Mouse (Mus musculus): ENCODE results near the gene Wnt7a. TPM values are rescaled to one million over a fixed set of nuclear protein-coding genes. Genes with fewer than 3 reads are reported as not detected.
A peak's percentile ranks its signal among the peaks of the same experiment; 100 is the strongest.

Wnt7a gene
- polyA plus RNA-seq, 1 experiment: 0.03 TPM

DNA sequence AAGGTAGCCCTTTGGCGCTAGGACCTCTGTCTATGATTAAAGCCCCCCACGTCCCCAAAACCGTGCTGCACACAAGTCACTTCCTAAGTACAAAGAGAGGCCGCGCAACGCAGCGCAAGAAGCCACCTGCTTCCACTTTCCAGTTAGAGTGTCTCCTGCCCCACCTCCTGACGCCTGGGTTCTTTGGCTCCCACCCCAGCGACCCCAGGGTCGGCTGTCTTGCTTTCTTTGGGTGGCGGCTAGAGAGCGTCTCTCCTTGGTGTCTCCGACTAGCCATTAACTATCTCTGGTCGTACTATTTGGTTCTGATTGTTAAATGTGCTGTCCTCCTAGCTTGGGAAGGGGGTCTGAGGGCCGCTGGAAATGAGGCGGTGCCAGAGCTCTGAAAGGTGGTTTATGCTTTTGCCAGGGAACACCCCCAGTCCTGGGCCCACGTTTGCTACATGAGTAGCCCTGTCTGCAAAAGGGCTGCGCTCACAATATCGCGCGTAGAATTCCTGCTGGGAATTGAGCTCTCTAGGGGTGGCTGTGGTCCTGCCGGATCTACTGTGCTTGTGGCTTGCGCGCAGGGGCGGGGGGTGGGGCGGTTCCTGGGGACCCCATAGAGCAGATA lies 889 bp downstream of the Wnt7a start:
- TF ChIP-seq POLR2A (IDR thresholded peaks at IDR 0.05; ENCODE audit: low read depth, low read length) (no peak), CTCF (conservative IDR thresholded peaks at IDR 0.05; ENCODE audit: insufficient read depth, insufficient read length, low read depth, low read length) (no peak)
- H3K4me3 ChIP-seq (ENCODE audit: insufficient read depth, low read depth, low read length): no peak overlapping the region
- no peaks in the 10 kb centered on the region for H3K36me3 ChIP-seq (ENCODE audit: control insufficient read depth, insufficient read depth, low read length)
- DNase-seq: no peak
- no peaks in the 10 kb centered on the region for H3K27me3 ChIP-seq (replicated peaks; ENCODE audit: control insufficient read depth, insufficient read depth, low read length)
- H3K27ac ChIP-seq (ENCODE audit: insufficient read depth, low read depth, low read length): no peak overlapping the region
- H3K4me1 ChIP-seq (ENCODE audit: control insufficient read depth, insufficient read depth, low read length): no peaks in the 10 kb centered on the region
- WGBS: 1% methylated on average over 26 of the region's 26 CpGs

DNA sequence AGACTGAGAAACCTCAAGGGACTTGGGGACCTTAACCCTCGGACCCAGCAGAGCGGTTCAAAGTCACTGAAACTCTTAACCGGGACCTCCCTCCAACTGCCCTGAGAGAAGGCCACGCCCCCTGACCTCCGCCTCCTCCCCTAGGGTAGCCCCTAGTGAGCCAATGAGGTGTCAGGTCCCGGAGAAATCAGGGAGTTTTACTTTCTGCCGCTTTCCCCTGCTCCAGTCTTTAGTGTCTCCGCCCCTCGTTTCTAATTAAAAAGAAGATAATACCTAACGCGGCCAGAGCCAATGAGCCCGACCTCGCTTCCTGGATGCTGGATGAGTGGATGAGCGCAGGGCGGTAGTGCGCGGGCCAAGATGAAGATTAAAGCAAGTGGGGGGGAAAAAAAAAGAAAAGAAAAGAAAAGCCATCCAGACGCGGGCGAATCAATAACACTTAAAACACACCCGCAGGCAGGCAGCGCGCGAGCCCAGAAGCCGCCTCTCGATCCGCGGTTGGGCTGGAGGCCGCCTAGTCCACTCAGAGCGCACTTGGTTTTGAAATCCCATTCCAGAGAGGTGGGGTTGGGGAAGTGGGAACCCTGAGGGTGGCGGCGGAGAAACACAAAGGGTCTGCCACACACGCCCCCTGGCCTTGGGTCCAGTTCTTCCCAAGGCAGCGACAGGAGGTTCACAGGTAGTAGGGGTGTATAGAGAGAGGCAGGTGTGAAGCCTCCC lies 1.6 kb downstream of the Wnt7a start:
- 2% methylated on average over 34 of the region's 34 CpGs for WGBS
- Histone ChIP-seq H3K36me3 (ENCODE audit: control insufficient read depth, insufficient read depth, low read length) (no peaks in the 10 kb centered on the region), H3K4me1 (ENCODE audit: control insufficient read depth, insufficient read depth, low read length) (no peaks in the 10 kb centered on the region), H3K27ac (ENCODE audit: insufficient read depth, low read depth, low read length) (no peak overlapping the region), H3K4me3 (ENCODE audit: insufficient read depth, low read depth, low read length) (no peak overlapping the region), H3K27me3 (replicated peaks; ENCODE audit: control insufficient read depth, insufficient read depth, low read length) (no peaks in the 10 kb centered on the region)
- TF ChIP-seq CTCF (conservative IDR thresholded peaks at IDR 0.05; ENCODE audit: insufficient read depth, insufficient read length, low read depth, low read length): no peak
- no peak for TF ChIP-seq POLR2A (IDR thresholded peaks at IDR 0.05; ENCODE audit: low read depth, low read length)
- peak; percentile 53 for DNase-seq

DNA sequence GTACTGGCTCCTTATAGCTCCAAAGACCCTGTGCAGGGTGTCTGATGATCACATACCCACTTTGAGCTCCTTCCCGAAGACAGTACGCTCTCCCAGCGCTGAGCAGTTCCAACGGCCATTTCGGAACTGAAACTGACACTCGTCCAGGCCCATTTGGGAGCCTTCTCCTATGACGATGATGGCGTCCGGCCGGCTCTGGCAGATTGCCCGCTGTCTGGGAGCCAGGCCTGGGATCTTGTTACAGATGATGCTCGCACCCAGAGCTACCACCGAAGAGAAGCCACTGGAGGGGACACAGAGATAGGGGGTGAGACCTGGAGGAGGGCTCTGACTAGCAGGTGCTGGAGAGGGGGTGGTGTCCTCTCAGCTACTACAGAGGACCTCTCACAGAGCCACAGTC lies 2.5 kb downstream of the Wnt7a start:
- TF ChIP-seq POLR2A (IDR thresholded peaks at IDR 0.05; ENCODE audit: low read depth, low read length) (no peak), CTCF (conservative IDR thresholded peaks at IDR 0.05; ENCODE audit: insufficient read depth, insufficient read length, low read depth, low read length) (no peak)
- no peak overlapping the region for H3K4me3 ChIP-seq (ENCODE audit: insufficient read depth, low read depth, low read length)
- peak; percentile 2 for DNase-seq
- no peaks in the 10 kb centered on the region for H3K27me3 ChIP-seq (replicated peaks; ENCODE audit: control insufficient read depth, insufficient read depth, low read length)
- no peaks in the 10 kb centered on the region for H3K4me1 ChIP-seq (ENCODE audit: control insufficient read depth, insufficient read depth, low read length)
- H3K36me3 ChIP-seq (ENCODE audit: control insufficient read depth, insufficient read depth, low read length): no peaks in the 10 kb centered on the region
- no peak overlapping the region for H3K27ac ChIP-seq (ENCODE audit: insufficient read depth, low read depth, low read length)
- WGBS: 64% methylated on average over 13 of the region's 13 CpGs

DNA sequence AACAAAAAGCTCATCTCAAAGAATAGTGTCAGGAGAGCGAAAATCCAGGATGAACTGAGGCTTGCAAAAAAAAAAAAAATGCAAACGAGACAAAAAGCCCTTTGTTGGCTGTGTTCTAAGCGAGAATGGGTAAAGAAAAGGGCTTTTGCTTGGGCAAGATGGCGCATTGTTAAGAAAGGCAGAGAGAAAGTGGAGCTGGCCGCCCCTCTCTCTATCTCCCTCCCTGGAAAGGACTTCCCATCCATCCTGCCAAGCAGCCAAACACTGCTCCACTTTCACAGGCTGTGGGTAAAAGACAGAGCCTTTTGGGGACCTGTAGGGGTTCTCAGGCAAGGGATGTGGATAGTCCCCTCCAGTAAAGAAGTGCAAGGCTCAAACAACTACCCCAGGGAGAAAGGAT lies 9.6 kb downstream of the Wnt7a start:
- no peaks in the 10 kb centered on the region for H3K36me3 ChIP-seq (ENCODE audit: control insufficient read depth, insufficient read depth, low read length)
- H3K4me1 ChIP-seq (ENCODE audit: control insufficient read depth, insufficient read depth, low read length): no peaks in the 10 kb centered on the region
- TF ChIP-seq CTCF (conservative IDR thresholded peaks at IDR 0.05; ENCODE audit: insufficient read depth, insufficient read length, low read depth, low read length) (no peak), POLR2A (IDR thresholded peaks at IDR 0.05; ENCODE audit: low read depth, low read length) (no peak)
- no peak overlapping the region for H3K27ac ChIP-seq (ENCODE audit: insufficient read depth, low read depth, low read length)
- DNase-seq: no peak
- H3K27me3 ChIP-seq (replicated peaks; ENCODE audit: control insufficient read depth, insufficient read depth, low read length): no peaks in the 10 kb centered on the region; the same call in 1 of the 2 replicates
- WGBS: 71% methylated on average over 5 of the region's 5 CpGs
- H3K4me3 ChIP-seq (ENCODE audit: insufficient read depth, low read depth, low read length): no peak overlapping the region

DNA sequence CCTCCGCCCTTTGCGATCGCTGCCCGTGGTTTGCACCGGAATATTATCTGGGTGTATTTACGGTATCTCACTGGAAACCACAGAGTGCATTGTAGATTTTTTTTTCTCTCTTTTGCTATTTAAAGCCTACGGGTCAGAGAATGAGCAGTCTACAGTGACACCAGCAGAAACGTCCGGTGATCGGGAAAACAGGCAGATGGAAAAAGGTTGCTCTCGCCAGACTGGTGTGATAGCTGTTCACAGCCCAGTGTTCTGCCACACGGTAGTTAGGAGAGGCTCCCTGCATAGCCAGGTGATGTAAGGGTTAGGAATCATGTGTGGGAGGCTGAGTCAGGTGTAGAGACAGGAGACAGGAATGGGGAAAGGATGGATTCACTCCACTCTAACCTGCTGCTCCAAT lies 10.6 kb downstream of the Wnt7a start:
- WGBS: 33% methylated on average over 12 of the region's 12 CpGs
- TF ChIP-seq POLR2A (IDR thresholded peaks at IDR 0.05; ENCODE audit: low read depth, low read length) (no peak), CTCF (conservative IDR thresholded peaks at IDR 0.05; ENCODE audit: insufficient read depth, insufficient read length, low read depth, low read length) (no peak)

DNA sequence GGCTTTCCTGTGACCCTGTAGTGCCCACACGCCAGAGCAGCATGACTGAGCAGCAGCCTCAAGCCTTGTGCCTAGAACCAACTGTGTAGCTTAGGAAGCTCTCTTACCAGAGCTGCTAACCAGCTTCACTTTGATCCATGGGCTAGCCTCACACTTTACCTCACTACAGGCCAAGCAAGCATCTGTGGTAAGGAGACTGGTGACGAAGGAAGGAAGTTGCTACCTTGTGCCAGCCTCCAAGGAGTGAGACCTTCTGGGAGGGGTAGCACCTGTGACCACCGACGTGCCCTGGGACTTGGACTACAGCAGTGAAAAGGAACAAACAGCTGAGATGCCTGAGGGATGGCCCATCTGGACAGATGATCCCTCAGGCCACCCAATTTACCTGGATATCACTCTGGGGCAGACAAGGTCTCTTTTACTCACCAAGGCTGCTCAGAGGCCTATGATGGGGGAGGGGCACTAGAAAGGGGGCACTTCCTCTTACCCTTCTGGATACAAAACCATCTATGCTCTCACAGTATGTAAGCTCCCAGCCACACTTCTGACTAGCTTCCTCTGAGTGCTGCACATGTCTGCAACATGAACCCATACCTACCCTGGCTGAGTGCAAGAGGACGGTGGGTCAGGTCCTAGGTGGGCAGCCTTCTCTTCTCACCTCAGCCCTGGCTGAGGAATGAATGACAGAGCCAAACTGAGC lies 18.5 kb downstream of the Wnt7a start:
- DNase-seq: no peak
- H3K36me3 ChIP-seq (ENCODE audit: control insufficient read depth, insufficient read depth, low read length): no peaks in the 10 kb centered on the region
- 84% methylated on average over 5 of the region's 5 CpGs for WGBS

More for the DNA sequence above, 10.6 kb downstream of the Wnt7a start:
- no peak overlapping the region for H3K4me3 ChIP-seq (ENCODE audit: insufficient read depth, low read depth, low read length)
- no peak for DNase-seq
- H3K36me3 ChIP-seq (ENCODE audit: control insufficient read depth, insufficient read depth, low read length): no peaks in the 10 kb centered on the region
- H3K27me3 ChIP-seq (replicated peaks; ENCODE audit: control insufficient read depth, insufficient read depth, low read length): no peaks in the 10 kb centered on the region; the same call in 1 of the 2 replicates
- no peaks in the 10 kb centered on the region for H3K4me1 ChIP-seq (ENCODE audit: control insufficient read depth, insufficient read depth, low read length)
- H3K27ac ChIP-seq (ENCODE audit: insufficient read depth, low read depth, low read length): no peak overlapping the region

DNA sequence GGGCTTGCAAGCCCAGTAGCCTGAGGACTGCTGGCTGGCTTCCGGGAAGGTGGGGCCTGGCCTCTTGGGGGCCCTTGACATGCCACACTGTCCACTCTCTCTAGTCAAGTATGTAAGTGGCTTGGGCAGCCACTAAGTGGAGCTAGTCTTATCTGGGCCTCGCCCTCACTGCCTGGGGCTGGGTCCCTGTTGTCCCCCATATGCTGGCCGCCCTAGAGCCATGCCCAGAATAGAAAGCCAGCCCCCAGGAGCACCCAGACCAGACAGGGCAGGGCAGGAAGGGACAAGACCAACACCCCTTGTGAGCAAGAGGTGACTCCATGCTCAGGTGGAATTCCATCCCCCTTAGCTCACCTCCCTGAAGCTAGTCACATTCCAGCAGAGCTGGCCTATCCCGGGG lies 22.0 kb downstream of the Wnt7a start:
- no peak for TF ChIP-seq POLR2A (IDR thresholded peaks at IDR 0.05; ENCODE audit: low read depth, low read length)
- no peak for TF ChIP-seq CTCF (conservative IDR thresholded peaks at IDR 0.05; ENCODE audit: insufficient read depth, insufficient read length, low read depth, low read length)
- Histone ChIP-seq H3K4me1 (ENCODE audit: control insufficient read depth, insufficient read depth, low read length) (no peaks in the 10 kb centered on the region), H3K4me3 (ENCODE audit: insufficient read depth, low read depth, low read length) (no peak overlapping the region), H3K36me3 (ENCODE audit: control insufficient read depth, insufficient read depth, low read length) (no peaks in the 10 kb centered on the region), H3K27me3 (replicated peaks; ENCODE audit: control insufficient read depth, insufficient read depth, low read length) (no peaks in the 10 kb centered on the region), H3K27ac (ENCODE audit: insufficient read depth, low read depth, low read length) (no peak overlapping the region)
- WGBS: 83% methylated on average over 4 of the region's 4 CpGs
- no peak for DNase-seq

More for the DNA sequence above, 18.5 kb downstream of the Wnt7a start:
- H3K27me3 ChIP-seq (replicated peaks; ENCODE audit: control insufficient read depth, insufficient read depth, low read length): no peaks in the 10 kb centered on the region
- H3K27ac ChIP-seq (ENCODE audit: insufficient read depth, low read depth, low read length): no peak overlapping the region
- no peak for TF ChIP-seq CTCF (conservative IDR thresholded peaks at IDR 0.05; ENCODE audit: insufficient read depth, insufficient read length, low read depth, low read length)
- TF ChIP-seq POLR2A (IDR thresholded peaks at IDR 0.05; ENCODE audit: low read depth, low read length): no peak
- no peaks in the 10 kb centered on the region for H3K4me1 ChIP-seq (ENCODE audit: control insufficient read depth, insufficient read depth, low read length)
- H3K4me3 ChIP-seq (ENCODE audit: insufficient read depth, low read depth, low read length): no peak overlapping the region

Measured in kidney, adult 2 months (tissue).